Mouse (Mus musculus): ENCODE data around the gene Rftn2. TPM values are rescaled to one million over a fixed set of nuclear protein-coding genes. Genes with fewer than 3 reads are reported as not detected.
"Not testable (repeated sequence)": the region's sequence is repeated elsewhere in the genome, so short reads cannot be mapped to it uniquely, and the experiment has no call there.

The Rftn2 gene
- total RNA-seq, 1 experiment from 2014 or later: 3.1 TPM

GRCm38 (mm10) chr1:55134301-55134700 lies 92.3 kb downstream of the Rftn2 start:
- ATAC-seq (replicated peaks; ENCODE audit: insufficient number of reproducible peaks, low FRiP score, low TSS enrichment, poor library complexity, severe bottlenecking): no peak

- no peak for ATAC-seq (replicated peaks; ENCODE audit: insufficient number of reproducible peaks, low FRiP score, low TSS enrichment, poor library complexity, severe bottlenecking)
Measured at GRCm38 (mm10) chr1:55133173-55133572, 93.4 kb downstream of the Rftn2 start.

- ATAC-seq (replicated peaks; ENCODE audit: insufficient number of reproducible peaks, low FRiP score, low TSS enrichment, poor library complexity, severe bottlenecking): no peak
Measured at GRCm38 (mm10) chr1:55132308-55132707, 94.3 kb downstream of the Rftn2 start.

GRCm38 (mm10) chr1:55131424-55132014 lies 95.1 kb downstream of the Rftn2 start:
- peak; percentile 32; the same call in 1 of the 2 replicates for ATAC-seq (replicated peaks; ENCODE audit: insufficient number of reproducible peaks, low FRiP score, low TSS enrichment, poor library complexity, severe bottlenecking)

- peak; percentile 92 for ATAC-seq (replicated peaks; ENCODE audit: insufficient number of reproducible peaks, low FRiP score, low TSS enrichment, poor library complexity, severe bottlenecking)
Measured at GRCm38 (mm10) chr1:55130943-55131401, 95.6 kb downstream of the Rftn2 start, which contains the start of gene Mob4. Mob4 (plus strand) TSS chr1:55131231.

- no peak for ATAC-seq (replicated peaks; ENCODE audit: insufficient number of reproducible peaks, low FRiP score, low TSS enrichment, poor library complexity, severe bottlenecking)
Measured at GRCm38 (mm10) chr1:55130190-55130916, 96.2 kb downstream of the Rftn2 start.

GRCm38 (mm10) chr1:55129716-55130115 lies 96.9 kb downstream of the Rftn2 start:
- no peak for ATAC-seq (replicated peaks; ENCODE audit: insufficient number of reproducible peaks, low FRiP score, low TSS enrichment, poor library complexity, severe bottlenecking)

GRCm38 (mm10) chr1:55124136-55124535 lies 102.4 kb downstream of the Rftn2 start:
- not testable (repeated sequence) for ATAC-seq (replicated peaks; ENCODE audit: insufficient number of reproducible peaks, low FRiP score, low TSS enrichment, poor library complexity, severe bottlenecking)

GRCm38 (mm10) chr1:55123561-55123960 lies 103.0 kb downstream of the Rftn2 start:
- no peak for ATAC-seq (replicated peaks; ENCODE audit: insufficient number of reproducible peaks, low FRiP score, low TSS enrichment, poor library complexity, severe bottlenecking)

- ATAC-seq (replicated peaks; ENCODE audit: insufficient number of reproducible peaks, low FRiP score, low TSS enrichment, poor library complexity, severe bottlenecking): no peak
Measured at GRCm38 (mm10) chr1:55123046-55123445, 103.5 kb downstream of the Rftn2 start.

Other genes with a start within 250 kb of the Rftn2 start
- 708 to 966 TPM (median 956 TPM) in 3 replicates for gene Sf3b1, start 199.3 kb downstream of the Rftn2 start, total RNA-seq (2017)
- 71.7 to 116 TPM (median 73.4 TPM) in 3 replicates for gene Coq10b, start 174.0 kb downstream of the Rftn2 start, total RNA-seq (2017)
- 100 to 218 TPM (median 129 TPM) in 3 replicates for gene Hspe1, start 138.7 kb downstream of the Rftn2 start, total RNA-seq (2017)
- 128 to 155 TPM (median 141 TPM) in 3 replicates for gene Hspd1, start 138.5 kb downstream of the Rftn2 start, total RNA-seq (2017)
- 68.1 to 119 TPM (median 87.3 TPM) in 3 replicates for gene Mob4, start 95.6 kb downstream of the Rftn2 start, total RNA-seq (2017)
- gene Mars2, start 10.4 kb upstream of the Rftn2 start, total RNA-seq (2017): 3.7 to 7.5 TPM (median 5.2 TPM) in 3 replicates
- 0.21 to 0.68 TPM in 2 of 3 replicates, not detected in the other for gene Boll, start 136.7 kb upstream of the Rftn2 start, total RNA-seq (2017)
- 0.32 to 1.9 TPM (median 1.5 TPM) in 3 replicates for gene Plcl1, start 179.1 kb upstream of the Rftn2 start, total RNA-seq (2017)